Mouse (Mus musculus) small intestine, adult 2 months (tissue): ENCODE results near the gene Sgk1.

Source experiments
- CTCF ChIP-seq: fragments of 200-500 bp; IDR thresholded peaks from 2 replicates; pipeline ENCODE4 v1.5.1; 2012; ENCODE audit warnings: low read depth, mild to moderate bottlenecking, control low read depth, inconsistent platforms, low read length, moderate library complexity, mixed read lengths; ENCODE audit not compliant: insufficient replicate concordance, insufficient read length; ENCODE audit errors: extremely low read depth
- POLR2A ChIP-seq: fragments of 200-500 bp; IDR thresholded peaks from 2 replicates; pipeline ENCODE4 v1.6.1; 2012; ENCODE audit warnings: low read depth, mild to moderate bottlenecking, control low read depth, inconsistent platforms, low read length, moderate library complexity

DNA sequence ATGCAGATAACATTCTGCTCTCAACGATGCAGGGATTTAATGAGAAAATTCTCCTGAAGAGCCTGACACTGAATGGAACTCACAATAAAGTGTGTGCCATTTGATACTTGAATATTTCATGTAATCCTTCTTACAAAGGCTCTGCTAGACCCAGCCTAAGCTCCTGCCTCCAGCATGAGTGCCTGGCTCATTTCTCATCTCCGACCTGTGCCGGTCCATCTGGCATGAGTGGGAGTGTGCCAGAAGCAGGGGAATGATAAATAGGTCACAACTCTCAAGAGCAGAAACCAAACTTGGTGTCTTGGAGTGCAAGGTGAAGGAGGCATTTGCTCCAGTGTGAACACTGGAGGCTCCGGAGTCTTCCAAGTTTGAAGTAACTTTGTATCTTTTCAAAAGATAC is 13.4 kb upstream of the Sgk1 start:
- TF ChIP-seq CTCF (no peak), POLR2A (no peak)
